Mouse (Mus musculus): Measurements from ENCODE around the gene Tmem117. TPM values are rescaled to one million over a fixed set of nuclear protein-coding genes. Genes with fewer than 3 reads are reported as not detected.

The Tmem117 gene
- total RNA-seq, 2 experiments from 2014 or later: 7.5 to 9.8 TPM

DNA sequence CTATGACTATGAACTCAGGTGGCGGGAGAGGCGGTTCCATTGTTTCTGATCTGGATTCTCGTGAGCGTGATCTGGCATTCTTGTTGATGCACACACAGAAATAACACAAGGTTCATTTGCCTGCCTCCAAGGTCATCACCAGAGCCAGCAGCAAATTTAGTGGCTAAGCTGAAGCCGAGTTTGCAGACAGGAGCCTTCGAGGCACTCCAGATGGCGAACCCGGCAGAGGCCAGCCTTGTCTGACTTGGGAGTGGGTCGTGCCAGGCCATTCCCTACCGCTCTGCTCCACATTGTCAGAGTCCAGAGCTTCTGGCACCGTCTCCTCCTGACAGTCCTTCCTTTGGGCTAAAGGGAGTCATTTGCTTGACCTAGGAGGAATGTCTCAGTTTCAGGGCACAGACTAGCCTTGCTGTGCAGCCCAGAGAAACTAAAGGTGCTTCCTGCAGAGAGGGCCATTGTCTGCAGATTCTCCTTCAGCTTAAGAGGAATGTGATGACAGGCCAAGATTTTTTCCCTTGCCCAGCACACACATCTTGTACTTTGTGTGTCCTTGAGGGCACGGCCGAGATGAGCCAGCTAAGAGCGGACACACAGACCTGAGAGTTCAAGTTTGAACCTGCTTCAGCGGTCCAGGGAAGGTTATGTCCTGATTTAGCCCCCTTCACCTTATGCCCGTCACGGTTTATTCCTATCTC lies 20.2 kb downstream of the Tmem117 start:
- DNase-seq: no peak

DNA sequence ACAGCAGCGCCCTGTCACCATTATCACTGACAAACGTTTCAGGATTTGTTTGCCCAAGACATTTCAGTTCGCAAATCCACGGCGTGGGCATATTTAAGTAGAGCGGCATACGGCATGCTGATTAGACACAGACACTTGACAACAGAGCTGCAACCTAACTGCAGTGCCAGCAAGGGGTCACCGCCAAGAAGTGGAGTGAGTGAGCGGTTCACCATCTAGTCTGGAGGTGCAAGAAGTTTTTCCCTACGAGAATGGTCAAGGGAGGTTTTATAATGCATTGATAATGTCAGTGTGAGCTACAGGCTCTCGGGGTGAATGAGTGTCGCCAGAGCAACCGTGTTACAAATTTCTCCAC lies 20.7 kb downstream of the Tmem117 start:
- DNase-seq: no peak

DNA sequence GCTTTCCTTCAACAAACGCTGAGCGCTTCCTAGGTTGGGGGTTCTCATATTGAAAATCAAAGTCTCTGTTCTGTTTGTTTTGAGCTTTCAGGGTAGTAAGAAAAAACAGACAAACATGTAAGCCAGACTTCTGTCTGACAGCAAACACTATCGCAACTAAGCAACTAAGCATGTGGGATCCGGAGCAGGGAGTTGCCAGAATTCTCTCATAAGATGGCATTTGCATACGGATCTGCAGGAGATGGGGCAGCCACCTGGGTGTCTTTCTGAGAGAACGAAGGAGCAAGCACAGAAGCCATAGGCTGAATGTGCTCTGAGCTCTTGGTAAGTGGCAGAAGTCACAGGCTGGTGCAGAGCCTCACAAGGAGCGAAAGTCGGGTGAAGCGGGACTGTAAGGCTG lies 22.3 kb downstream of the Tmem117 start:
- no peak for DNase-seq

DNA sequence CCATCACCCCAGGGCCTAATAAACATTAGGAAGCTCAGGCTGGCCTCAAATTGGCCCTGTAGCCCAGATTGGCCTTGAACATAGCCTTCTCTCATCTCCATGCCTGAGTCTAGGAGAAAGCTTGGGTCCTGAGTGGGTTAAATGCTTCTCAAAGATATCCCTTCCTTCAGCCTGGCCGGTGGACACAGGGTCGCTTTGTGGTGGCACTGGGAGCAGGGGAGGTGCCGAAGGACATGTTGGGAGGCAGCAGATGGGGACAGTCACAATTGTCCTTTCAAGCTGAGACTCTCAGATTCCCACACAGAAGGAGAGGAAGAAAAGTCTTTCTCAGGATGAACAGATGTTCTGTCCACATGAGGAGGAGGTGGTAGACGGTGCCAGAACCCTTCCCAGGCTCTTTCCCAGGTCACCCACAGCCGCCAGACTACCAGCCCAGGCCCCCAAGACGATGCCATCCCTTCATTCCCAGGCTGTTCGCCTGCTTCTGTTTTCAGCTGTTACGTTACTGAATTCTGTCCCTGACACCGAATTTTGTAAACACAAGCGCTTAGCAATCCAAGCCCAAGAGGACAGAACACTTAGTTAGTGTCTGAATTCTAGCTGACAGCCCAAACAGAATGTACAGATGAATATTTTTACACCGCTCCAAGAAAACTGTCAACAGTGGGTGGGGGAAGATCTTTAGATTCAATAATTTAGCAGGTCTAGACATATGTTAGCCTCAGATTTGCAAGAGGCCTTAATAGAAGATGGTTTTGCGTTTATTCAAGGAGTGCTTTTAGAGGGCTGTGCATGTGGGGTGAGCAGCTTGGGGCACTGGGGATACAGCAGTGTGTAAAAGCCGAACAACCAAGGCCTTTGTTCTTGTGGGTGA lies 23.2 kb downstream of the Tmem117 start:
- DNase-seq: peak in 1 of 2 experiments; percentile 37

DNA sequence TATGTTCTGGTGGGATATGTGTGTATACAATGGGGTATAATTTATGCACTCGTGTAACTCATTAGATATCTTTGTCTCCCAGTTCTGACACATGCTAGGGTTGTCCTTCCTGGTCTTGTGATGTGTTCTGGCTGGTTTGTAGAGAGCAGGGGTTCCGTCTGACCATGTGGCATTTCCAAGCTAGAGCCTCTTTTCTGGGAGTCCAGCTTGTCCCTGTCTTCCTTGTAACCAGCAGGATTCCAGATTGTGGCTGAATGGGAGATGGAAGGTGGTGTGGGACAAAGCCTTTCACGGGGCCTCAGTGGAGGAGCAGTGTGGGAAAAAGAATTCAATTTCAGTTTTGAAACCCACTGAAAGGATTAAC lies 23.8 kb downstream of the Tmem117 start:
- DNase-seq: no peak

DNA sequence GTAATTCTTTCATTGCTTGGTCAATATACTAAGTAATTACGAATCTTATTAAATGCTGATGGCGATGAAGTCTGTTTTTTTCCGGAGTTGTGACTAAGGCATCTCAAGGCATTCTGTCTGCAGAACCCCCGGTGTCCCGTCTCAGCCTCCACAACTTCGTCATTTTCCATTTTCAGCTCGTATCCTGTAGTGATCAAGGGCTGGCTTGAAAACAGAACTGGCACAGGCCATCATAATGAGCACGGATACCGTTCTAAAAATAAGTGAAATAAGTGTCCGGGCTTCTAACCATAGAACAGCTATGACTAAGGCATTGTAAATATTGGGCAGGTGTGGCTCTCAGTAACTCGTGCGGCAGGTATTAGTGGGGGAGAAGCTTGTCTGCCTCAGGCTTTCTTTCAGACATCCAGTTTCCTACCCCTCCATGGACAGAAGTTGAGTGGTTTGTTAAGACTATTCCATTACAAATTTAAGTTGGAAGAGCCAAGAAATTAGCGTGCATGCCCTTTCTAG lies 26.8 kb downstream of the Tmem117 start:
- DNase-seq: no peak

DNA sequence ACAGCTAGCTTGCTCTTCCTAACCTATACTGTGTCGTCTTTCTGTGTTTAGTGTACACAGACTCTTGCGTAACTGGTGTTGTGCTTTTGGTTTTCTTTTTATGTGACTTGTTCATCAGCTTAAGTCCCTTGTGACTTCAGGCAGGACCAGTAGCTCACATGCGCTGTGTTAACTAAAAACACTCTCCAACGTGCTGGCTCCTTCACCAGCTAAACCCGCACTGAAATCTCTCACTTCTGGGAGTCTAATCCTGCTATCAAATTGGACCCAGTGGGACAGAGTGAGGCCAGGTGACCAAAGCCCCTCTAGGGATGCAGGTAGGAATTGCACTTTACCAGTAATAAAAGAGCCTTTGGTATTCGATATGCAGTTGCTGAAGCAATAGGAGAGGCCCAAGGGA lies 28.9 kb downstream of the Tmem117 start:
- no peak for DNase-seq

DNA sequence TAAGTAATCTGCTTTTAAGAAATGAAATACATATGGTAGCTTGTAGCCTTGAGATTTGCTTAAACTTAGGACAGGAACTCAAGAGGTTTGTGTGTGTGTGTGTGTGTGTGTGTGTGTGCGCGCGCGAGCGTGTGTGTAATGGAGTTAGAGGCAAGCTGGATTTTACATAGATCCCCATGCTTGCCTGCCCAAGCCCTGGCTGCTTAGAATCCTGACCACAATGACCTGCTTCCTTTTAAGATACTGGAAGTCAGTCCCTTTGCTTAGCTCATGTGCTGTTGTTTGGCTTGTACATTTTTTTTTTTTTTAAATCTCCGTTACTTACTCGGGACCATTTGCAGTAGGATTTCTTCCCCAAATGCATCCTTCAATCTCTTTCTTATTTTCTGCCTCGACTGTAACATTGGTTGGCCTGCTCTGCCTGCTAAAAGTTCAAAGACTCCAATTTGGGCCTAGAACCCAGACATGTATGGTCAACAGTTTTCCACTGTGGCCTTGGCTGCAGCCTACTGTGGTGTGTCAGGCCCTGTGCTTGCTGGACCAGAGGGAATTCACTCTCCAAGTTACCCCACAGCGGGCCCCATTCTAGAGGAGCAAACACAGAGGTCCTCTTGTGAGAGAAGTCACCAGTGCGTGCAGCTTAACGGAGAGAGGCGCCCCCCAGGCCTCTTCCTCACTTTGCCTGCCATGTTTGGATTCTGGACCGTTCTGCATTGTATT lies 29.5 kb downstream of the Tmem117 start:
- no peak for DNase-seq

DNA sequence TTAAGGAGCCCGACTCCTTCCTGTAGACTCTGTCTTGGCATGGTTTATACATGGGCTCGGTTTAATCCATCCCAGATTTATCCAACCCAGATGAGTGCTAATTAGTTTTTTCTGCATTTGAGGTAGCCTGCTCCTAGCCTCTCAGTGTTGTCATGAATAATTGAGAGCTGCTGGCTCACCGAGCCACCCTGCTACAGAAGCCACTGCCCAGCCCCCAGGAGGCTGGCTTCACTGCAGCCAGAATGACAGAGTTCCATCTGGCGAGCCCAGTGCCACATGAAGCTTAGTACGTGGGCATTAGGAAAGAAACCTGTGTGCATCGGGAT lies 30.0 kb downstream of the Tmem117 start:
- DNase-seq: no peak

DNA sequence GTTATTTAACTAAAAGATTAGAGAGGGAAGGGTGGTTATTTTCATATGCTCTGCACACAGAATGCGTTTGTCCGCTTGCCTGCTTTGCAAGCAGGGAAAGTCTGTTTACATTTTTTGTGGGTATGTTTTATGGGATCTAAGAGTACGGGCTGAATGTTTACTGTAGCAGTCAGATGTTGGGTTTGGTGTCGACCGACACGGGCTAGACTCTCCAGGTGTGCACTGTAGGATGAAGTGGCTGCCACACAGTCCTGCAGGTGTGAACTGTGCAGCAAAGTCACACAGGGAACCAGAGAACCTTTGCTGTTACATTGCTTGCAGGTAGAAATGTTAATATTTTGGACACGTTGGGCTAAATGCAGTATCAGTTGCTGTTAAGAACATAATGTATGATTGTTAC lies 31.9 kb downstream of the Tmem117 start:
- DNase-seq: no peak

DNA sequence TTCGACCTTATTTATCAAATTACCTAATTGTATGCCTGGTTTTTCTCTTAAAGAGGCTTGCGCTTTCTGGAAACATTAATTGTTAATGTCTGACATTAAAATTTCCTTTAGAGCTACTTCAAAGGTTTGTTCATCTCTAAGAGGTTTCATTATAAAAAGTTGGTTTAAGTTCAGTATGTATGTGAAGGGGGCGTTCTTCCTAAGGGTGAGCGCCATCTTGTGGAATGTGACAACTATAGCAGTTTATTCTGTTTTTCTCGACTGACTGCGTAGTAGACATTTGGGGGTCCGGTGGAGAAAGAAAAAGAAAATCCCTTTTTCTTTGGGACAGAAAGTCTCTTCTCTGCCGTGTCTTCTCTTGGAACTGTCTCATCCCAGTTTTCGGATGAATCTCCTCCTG lies 32.4 kb downstream of the Tmem117 start:
- no peak for DNase-seq

DNA sequence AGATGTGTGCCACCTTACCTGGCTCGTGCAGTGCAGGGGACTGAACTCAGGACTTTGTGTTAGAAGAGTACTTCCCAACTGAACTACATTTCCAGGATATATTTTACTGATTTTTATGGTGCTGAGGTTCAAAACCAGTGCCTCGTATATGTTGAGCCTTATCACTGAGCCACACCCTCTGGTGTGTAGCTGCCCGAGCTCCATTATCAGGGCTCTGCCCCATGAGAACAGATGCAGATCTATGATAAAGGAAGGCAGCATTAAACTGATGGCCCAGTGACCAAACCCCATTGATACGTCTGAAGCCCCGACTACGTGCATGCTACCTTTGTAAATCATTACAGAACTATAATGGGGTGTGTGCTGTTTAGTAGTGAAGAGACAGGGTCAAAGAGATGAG lies 35.6 kb downstream of the Tmem117 start:
- DNase-seq: no peak

DNA sequence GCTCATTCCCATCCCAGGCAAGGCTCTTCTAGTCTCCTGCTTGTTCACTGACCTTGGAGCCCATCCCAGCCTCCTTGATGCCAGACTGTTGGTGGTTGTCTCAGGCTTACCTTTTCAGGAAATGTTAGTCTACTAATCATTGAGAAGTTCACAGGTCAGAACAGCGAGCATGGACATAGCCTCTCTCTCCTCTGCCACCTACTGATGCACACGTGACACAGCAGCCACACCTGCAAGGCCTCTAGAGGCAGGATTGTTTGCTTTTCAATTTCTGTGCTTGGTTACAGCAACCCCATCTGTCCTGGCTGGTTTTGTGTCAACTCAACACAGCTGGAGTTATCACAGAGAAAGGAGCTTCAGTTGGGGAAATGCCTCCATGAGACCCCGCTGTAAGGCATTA lies 52.1 kb downstream of the Tmem117 start:
- DNase-seq: no peak

DNA sequence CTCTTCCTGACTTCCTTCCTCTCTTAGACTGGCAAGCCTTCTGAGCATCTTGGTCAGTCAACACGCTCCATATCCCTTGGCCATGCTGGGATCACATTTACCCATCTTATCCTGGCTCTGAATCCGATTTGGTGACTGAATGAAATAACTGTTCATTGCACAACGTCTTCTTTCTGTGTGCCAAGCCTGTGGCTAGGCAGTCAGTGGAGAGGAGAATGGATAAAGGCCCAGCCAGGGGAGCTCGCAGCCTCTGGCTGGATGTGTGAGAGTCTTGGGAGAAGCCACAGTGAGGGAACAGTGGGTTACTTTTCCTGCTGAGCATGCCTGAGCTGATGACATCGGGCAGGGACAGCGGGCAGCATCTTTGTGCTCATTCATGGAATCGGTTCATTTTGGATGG lies 55.2 kb downstream of the Tmem117 start:
- DNase-seq: no peak

DNA sequence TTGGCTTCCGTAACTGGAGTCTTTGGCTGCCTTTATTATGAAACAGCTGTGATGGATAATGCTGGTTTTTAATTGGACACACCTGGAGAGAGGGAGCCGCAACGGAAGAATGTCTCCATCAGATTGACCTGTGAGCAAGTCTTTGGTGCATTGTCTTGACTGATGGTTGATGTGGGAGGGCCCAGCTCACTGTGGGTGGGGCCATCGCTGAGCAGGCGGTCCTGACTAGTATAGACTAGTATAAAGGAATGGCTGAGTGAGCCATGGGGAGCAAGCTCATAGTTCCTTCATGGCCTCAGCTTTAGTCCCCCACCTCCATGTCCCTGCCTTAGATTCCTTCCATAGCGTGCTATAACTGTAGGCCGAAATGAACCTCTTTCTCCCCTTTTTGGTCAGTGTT lies 58.1 kb downstream of the Tmem117 start:
- no peak for DNase-seq

DNA sequence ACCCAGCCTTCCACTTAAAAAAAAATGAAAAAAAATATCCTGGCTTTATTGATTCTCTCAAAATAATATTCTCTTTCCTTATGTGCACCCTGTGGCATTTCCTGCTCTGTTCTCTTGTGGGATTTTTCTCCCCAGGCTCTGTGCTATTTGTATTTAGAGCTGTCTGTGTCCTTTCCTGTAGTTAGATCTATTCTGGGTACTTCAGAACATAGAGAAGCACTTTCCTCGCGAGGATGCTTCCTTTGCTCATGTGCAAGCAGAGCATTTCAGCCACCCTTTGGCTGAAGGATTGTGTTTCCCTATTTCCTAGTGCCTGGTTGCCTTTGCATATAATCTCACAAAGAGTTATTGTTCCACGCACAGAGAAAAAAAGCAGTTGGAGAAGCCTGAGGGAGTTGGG lies 58.6 kb downstream of the Tmem117 start:
- no peak for DNase-seq

DNA sequence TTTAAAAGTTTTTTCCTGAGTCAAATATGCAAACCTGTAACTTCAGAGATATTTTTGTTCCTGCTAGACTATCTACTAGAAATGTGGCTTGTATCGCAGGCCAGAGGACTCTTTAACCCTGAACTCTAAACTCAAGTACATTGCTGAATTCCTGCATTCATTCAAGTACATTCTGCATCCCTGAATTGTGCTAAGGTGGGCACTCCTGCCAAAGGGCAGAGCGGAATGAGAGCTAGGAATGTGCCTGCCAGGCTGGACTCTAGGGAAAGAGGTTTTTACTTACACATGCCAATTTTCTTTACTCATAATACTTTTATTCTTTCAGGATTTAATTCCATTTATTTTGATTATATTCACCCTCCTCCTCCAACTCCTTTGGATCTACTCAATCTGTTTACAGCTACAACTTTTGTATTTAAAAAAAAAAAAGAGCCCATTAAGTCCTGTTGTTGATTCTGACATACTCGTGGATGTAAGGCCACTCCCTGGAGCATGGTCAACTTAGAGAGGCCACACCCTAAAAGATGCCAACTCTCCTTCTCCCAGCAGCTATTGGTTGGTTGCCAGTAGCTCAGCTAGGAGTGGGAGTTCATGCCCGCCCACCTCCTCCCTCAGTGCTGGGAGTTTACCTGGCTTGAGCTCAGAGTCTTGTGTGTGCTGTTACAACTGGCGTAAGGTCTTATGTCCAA lies 60.3 kb downstream of the Tmem117 start:
- DNase-seq: no peak

DNA sequence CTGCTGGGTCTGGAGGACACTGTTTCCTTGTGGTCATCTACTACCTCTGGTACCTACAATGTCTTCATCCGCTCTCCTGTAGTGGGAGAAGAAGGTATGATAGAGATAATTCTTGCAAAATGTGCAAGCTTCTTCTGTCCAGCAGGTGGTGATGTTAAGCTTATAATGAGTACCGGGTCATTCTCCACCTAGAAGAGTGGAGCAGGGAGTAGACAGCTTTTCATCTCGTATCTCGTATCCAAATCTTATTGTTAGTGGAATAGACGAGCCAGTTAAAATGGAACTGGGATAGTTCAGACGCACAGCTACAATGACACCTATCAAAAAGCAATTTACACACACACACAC lies 60.8 kb downstream of the Tmem117 start:
- no peak for DNase-seq

DNA sequence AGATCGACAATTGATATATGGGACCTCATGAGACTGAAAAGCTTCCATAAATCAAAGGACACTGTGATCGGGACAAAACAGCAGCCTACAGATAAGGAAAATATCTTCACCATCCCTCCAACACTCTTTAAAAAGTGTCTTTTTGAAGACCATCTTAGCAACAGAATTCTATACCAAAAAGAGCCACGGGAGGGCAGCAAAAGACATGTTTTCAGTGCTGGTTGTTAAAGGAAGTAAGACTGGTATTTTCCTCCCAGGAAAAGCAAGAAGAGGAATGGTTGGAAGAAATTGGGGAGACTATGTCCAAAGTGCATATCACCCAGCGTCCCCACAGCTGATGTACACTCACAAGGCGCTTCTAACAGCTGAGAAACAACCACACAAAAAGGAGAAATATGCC lies 93.7 kb downstream of the Tmem117 start:
- DNase-seq: peak; percentile 25 to 75

DNA sequence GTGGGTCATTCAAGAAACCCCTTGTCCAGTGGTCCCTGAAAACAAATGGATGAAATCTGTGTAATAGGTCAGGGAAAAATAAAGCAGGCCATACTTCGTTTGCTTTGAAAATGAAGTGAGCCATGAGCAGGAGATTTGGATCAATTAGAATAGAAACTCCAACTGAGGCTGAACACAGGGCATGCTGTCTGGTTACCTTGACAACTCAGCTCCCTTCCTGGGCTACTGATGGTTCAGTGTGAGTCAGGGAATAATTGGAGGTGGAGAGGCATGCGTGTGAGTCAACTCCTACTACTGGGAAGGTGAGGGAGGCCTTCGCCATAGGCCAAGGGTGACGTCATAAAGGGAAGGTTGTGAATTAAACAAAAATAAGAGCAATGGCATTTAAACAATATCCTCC lies 103.1 kb downstream of the Tmem117 start:
- peak in 1 of 2 experiments; percentile 29 for DNase-seq

DNA sequence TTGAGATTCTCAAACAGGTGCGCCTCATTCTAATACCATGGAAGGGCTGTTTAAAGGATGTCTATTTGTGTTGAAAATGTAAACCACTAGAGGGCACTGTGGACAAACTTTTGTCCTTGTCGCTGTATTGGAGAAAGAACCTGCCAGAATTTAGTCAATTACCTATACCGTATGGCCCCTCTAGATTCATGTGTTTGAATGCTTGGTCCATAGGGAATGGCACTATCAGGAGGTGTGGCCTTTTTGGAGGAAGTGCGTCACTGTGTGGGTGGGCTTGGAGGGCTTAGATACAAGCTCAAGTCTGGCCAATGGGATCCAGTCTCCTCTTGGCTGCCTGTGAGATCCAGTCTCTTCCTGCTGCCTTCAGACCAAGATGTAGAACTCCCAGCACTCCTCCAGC lies 140.2 kb downstream of the Tmem117 start:
- peak in 1 of 2 experiments; percentile 16 for DNase-seq

DNA sequence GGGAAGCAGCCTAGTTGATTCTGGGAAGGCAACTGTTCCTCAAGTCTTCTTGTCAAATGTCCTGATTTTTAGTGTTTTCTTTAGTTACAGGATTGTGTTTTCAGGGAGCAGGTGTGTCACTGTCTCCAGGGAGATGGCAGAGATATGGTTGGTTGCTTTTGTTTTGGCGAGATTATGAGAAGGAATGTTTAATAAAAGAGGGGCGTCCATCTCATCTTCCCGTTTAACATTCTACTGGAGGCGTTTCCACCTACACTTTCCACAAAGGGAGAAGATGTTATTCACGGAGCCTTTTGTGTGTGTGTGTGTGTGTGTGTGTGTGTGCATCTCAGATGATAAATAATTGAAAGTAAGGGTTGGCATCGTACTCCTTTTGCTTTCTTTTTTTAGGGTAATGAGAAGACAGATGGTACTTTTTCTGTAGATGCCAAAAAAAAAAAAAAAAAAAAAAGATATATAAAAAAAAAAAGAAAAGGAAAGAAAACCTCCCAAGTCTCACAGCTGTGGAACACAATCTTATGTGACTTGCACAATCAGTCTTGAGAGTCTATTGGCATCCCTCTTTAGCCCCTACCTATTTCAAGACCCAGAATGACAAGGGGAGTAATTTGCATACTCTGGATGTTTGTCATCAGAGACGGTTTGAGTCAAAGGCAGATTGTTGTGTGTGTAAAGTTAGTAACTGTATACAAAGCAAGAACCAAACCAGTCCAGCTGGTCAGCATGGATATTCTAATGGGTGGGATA lies 142.0 kb downstream of the Tmem117 start:
- DNase-seq: no peak
